Mouse (Mus musculus): ENCODE measurements around the gene Higd1b.

- TF ChIP-seq POLR2A (IDR thresholded peaks at IDR 0.05; ENCODE audit: insufficient read depth, low read depth, low read length) = no peak
- no peak for TF ChIP-seq EP300 (IDR thresholded peaks at IDR 0.05; ENCODE audit: insufficient read depth, low read depth, low read length)
These were observed 47.9 kb upstream of the Higd1b start for GRCm38 (mm10) chr11:102787688-102788177.
